Mouse (Mus musculus) MN1 (cell line): ENCODE measurements around the gene Rabgap1l.
A peak's percentile ranks its signal among the peaks of the same experiment; 100 is the strongest.

ENCODE experiments used
- DNase-seq: peaks from one replicate; pipeline ENCODE4 v3.0.0-alpha.2; 2016; ENCODE audit warnings: low spot score

The Rabgap1l gene

DNA sequence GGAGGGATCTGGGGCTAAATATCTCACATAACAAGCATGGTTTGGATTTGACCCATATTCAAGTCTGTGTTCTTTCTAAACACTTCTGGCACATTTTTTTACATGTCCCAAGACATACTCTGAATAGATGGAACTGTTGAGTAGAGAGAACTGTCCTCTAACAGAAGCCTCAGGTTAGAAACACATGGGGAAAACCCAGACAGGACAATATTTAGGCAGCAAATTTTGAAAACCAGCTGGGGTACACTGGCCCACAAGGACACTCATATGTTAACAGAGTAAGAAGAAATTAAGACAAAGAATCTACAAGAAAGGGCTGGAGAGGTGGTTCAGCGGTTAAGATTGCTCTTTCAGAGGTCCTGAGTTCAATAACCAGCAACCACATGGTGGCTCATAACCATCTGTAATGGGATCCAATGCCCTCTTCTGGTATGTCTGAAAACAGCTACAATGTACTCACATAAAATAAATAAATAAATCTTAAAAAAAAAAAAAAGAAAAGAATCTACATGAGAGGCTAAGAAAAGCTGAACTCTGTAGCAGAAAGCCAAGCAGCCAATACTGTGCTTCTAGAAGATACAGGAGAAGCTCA lies 554.1 kb downstream of the Rabgap1l start:
- DNase-seq, result no peak

DNA sequence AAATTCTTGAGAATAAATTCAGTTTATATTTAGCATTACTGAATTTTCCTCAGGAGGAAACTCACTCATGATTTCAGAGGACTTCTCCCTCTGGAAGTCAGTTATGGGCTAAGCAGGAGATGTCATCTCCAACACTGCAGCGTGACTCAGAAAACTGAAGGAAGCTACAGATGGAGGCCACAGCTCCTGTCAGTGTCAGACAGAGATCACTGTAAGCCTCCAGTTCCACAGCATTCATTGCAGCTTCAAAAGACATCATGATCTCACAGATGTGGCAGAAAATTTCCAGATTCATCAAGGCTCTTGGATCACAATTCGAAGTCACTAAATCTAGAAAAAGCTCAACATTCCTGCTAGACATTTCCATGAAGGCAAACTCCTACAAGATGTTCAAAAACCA lies 555.0 kb downstream of the Rabgap1l start:
- no peak for DNase-seq

DNA sequence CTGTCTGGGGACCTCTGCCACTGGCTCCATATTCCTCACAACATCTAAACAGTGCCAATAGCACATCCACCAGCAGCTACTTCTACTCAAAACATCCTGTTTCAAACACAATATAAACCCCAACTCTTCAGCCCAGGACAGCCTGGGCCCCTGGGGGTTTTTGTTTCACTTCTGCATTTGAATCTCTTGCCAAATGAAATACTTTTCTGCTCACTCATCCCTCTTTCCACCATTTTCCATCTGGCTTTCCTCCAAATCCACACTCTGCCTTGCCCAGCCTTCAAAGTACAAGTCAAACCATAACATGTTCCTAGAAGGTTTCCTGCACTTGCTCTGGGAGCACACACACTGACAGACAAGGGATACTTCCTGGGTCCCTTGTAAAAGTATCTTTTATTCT lies 559.1 kb downstream of the Rabgap1l start:
- DNase-seq, result peak; percentile 57

DNA sequence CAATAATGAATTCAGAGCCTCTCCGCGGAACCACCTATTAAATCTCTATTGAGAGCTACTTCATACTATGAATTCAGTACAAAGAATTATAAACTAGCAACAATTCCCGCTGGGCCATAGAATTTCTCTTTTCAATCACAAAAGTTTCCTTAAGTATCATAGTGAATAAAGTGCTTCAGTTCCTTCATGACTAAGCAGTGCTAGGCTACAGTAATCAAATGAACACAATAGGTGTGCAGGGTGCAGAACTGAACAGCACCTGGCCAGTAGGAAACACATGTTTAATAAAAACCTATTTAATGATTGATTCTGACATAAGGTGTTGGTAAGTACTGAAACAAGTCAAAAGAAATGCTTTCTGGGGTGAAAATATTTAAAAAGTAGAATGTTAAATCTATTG lies 560.9 kb downstream of the Rabgap1l start:
- no peak for DNase-seq

DNA sequence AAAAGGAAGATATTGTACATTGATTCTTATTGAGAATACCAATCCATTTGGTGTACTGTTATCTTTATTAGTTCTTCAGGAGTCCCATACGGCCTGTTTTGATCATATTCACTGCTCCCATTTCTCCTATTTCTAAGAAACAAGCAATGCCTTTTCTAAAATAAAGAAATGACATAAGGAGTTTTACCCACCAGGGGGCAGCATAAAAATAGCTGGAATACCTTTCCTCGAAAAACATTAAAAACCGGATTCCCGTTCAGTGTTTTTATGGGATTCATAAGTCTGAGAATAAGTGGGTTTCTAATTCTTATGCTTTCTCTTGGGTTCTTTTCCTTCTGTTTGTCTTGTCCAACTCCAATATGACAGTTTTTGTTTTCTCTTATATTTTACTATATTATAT lies 562.0 kb downstream of the Rabgap1l start:
- DNase-seq, result peak; percentile 74

DNA sequence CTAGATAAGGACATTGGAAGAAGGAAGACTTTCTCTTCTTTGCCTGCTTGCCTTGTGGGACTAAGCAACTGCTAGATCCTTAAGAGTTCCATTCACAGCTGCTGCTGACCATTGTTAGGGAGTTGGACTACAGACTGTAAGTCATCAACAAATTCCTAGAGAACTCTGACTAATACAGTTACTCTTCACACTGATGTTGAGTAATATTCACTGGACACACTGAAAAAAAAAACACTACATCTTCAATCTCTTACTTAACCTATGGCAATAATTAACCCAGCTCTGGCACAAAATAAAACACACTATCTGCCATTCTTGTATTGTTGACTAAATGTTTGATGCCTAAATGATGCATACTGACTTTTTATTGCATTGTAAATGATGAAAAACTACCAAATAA lies 565.2 kb downstream of the Rabgap1l start:
- DNase-seq, result no peak

DNA sequence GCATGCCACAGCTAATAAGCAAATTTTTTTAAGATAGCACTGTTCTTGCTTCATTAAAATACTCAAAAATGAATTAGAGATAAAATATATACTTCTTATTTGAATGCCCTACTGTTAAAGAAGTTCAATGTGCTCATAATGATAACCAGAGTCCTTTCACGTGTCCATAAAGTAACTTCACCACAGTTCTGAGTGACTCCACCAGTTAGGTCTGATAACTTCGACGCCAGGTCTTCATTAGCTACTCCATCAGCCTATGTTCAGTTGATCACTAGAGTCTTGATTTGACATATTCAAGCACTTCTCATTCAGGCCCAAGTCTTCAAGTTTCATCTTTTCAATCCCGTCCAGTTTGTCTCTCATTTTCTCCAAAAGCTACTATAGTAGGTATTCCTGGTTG lies 565.8 kb downstream of the Rabgap1l start:
- DNase-seq, result no peak

DNA sequence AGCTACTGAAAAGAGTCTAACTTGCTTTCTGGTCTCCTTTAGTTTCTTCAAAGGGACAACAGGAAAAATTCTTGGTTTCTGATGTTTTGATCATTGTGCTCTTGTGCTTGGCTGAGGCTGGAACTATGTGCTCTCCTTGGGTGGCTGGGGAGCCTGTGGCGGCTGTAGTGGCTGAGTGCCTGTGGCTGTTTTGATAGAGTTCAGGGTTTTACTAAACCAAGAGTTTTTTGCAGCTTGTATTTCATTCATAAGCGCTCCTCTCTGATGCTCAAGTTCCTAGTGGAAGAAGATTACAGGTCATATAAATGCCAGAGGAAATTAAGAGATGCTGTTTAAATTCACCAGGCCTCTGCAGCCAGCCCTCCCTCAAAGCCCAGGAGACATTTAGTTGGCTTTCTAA lies 568.9 kb downstream of the Rabgap1l start:
- DNase-seq, result peak; percentile 80

DNA sequence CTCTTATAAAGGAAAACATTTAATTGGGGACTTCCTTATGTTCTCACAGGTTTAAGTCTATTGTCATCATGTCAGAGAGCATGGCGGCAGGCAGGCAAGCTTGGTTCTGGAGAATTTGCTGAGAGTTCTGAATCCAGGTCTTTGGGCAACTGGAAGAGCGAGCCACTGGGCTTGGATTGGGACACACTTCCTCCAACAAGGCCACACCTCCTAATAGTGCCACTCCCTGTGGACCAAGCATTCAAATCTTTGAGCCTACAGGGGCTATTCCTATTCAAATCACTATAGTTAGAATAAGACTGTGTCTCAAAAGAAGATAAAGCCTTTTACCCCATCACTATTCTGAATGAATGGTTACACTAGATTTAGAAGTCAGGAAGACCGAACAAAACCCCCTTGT lies 575.1 kb downstream of the Rabgap1l start:
- no peak for DNase-seq

DNA sequence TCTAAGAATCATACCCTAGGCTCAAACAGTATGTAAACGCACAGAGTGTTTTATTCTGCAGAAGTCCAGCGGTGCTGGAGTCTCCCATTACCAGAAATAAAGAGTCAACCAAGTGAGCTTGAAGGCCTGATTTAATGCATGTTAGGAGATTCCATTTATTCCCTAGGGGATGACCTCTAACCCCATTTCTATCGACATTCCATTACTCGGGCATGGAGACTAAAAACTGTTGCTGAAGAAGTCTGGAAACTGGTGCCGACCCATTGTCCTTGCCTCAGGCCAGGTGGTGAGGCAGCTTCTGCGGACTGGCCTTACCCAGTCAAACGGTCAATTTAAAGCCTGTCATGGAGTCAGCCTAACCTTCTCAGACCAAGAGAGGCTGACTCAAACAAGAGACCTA lies 578.8 kb downstream of the Rabgap1l start:
- DNase-seq, result peak; percentile 16

DNA sequence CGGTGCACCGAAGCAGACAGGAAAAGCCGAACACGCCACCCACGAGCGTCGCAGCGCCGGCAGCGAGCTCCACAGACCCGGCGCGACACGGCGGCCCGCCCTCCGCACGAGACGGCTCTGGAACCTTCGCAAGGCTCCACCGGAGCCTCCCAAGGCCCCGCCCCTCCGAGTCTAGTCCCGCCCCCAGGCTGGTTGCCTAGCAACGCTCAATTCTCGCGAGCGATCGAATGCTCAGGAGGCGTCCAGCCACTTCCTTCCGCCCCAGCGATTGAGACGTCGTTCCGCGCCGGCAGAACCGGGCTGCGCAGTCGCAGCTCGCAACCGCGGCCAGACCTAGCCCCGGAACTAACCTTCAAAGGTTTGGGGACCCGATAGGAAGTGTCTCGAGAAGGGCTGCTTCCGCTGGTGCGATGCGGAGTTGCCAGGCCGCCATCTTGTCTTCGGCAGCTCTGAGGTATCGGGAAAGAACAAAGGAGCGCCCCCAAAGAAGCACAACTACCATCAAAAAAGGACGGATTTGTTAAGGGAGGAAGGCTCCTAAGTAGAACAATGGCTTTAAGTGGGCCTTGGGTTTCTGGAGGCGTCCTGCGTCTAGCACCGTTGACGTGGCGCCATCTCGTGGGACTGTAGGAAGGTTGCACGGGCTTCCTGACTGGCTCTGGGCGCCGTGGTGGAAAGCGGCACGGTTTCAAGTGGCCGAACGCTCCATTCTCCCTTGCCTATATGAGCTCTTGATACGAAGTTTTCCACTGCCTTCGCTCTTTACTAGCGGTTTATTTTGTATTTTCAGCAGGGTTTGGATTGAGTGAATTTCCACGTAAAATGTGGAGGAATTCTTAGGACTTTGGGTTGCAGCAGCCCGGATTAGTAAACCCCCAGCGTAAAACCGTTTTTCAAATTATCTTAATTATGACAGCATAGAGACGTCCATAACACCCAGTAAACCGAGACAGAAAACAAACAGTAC lies 580.0 kb downstream of the Rabgap1l start, which contains the start of gene Cacybp:
Gene Cacybp (minus strand): TSS at position 173 of the 967 bp plus-strand sequence.
- peak; percentile 100 for DNase-seq

DNA sequence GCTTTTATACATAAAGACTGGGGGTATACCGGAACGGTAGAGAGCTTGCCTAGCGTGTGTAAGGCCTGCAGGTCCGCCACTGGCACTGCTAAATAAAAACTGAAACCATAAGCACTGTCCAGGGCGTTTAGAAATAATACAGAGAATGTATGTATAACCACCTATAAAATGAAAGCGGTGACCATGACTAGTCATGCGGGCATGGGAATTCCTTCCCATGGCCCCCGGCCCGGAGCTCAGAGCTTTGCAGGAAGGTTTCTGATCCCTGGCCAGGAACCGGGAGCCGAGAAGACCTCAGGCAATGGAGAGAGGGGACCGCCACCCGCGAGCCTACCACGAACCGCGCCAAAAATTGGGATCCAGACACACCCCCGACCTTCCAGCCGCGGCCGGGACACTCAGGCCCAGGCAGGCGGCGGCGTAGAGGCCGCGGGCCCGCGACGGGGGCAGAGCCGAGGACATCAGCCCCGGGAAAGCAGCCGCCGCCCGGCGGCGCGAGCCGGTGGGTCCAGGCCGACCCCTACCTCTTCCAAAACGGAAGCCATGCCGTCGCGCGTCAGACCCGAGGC lies 580.8 kb downstream of the Rabgap1l start:
- no peak for DNase-seq

DNA sequence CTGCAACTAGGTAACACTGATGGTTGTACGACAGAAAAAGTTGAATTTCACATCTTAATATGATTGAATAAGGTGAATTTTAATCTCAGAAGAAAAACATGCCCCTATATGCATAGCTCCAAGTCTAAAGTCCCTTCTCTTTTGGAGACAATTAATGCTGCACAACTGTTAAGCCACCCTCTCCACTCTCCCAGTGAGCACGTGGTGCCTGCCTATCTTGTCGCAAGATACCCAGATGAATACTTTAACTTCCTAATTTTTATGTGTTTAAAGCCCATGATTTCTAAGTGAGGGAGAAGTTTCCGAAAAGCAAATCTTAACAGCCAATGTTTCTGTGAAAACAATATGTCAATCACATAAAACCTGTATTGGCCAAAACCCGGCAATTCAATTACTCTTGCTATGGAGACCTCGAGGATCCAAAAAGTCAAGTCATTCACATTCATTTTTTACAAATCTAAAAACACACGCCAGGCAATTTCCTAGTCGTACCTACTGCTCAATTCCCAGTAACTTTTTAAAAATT lies 581.4 kb downstream of the Rabgap1l start:
- DNase-seq, result no peak

DNA sequence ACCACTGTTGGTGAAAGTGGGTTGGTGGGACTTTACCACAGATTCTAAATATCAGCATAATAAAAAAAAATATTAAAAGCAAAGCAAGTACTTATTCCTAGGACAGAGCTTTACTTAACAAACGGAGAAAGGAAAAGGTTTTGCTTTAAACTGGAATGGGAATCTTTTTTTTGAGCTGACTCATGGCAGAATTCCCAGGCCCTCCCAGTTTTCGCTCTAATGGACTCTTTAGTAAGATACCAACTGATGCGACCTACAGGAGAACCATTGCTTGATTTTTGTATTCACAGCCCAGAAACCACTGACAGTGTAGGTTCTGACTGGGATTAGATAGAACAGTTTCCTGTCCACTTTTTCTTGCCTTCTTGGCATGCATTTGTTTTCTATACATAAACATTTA lies 582.4 kb downstream of the Rabgap1l start:
- peak; percentile 43 for DNase-seq

DNA sequence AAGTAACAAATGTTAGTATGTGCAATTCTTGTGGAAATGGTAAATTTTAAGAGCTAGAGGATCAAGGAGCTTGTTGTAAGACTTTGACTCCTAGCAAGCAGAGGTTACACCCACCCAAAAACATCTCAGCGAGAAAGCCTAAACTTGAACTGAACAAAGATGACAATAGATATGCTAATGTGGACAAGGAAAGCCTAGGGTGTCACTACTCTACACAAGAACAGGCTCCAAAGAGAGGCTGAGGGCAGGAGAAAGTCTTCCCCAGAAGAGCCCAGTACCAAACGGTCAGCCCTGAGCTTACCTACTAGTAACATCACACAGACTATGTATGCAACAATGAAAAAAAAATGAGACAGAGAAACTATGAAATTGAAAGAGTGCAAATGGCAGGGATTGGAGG lies 583.2 kb downstream of the Rabgap1l start:
- DNase-seq, result no peak

DNA sequence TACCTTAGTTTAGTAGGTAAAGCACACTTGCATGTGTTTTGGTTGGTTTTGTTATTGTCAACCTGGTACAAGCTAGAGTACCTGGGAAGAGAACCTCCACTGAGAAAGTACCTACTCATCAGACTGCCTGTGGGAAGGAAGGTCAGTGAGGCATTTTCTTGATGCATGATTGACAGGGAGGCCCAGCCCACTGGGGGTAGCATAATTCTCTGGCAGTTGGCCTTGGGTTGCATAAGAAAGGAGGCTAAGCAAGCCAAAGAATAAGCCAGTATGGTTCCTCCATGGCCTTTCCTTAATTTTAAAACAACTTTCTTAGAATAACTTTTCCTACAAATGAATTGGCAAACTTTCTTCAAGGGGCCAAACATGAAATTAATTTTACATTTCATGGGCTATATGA lies 587.5 kb downstream of the Rabgap1l start:
- DNase-seq, result no peak

DNA sequence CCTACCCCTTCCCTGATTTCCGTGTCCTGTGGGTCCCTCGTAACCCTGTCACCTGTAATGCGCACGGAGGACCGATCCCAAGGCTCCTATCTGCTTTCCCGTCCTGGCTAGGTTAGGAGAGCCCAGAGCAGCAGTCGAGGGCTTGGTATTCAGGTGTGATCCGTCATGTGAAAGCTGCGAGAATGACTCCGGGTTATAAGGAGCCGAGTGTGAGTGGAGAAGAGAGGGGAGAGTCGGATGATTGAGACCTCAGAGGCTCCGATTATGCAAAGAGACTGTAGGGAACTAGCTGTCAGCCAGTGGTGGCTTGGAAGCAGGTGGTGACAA lies 597.7 kb downstream of the Rabgap1l start:
- no peak for DNase-seq

DNA sequence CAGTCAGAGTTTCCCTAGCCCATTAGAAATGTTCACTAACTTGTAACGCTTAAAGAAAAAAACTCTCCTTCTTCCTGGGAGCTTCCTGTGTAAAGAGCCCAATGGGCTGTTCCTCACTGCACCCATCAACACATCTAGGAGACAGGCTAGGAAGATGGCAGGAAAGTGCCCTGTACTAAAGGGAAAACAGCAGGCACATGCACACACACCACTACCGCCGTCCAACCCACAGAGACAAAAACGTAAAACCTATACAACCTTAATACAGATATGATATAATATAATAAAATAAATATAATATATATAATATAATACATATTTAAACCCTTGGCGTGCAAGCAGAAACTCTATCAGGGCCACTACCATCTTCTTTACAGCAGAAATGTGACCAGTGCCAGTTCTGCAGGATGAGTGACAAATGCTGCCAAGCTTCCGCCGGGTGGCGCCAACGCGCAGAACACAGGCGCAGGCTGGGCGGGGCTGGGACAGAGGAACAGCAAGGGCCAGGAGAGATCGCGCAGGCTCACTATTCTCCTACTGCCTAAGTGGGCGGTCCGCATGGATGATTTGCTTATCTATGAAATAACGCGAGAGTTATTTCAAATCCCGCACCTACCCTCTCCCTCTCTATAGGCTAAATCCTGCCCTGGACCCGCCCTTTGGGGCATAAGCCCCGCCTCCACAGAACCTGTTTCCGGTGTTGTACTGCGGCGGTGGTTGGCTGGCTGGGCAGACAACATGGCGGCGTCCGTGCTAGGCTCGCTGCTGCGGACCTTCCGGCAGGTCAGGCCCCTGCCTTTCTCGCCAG lies 598.3 kb downstream of the Rabgap1l start, which contains the start of gene Mrps14:
Gene Mrps14 (plus strand): TSS at position 687 of the 808 bp plus-strand sequence.
- DNase-seq, result peak; percentile 100

DNA sequence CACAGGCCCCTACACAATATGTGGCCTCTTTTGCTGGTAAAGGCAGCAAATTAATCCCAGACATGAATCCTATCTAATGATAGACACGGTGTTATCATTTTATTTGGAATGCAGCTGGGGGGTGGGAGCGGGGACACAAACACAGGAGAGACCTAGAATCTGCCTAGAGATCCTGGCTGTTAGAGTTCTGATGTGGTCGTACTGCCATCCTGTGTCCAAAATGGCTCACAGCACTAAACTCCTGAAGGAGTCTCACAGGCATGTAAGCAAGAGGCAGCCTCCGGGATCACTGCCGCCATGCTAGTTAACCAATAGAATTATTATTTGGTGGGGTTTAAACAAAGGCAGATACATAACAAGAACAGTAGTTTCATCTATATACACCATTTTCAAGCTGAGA lies 608.5 kb downstream of the Rabgap1l start:
- DNase-seq, result peak; percentile 60

DNA sequence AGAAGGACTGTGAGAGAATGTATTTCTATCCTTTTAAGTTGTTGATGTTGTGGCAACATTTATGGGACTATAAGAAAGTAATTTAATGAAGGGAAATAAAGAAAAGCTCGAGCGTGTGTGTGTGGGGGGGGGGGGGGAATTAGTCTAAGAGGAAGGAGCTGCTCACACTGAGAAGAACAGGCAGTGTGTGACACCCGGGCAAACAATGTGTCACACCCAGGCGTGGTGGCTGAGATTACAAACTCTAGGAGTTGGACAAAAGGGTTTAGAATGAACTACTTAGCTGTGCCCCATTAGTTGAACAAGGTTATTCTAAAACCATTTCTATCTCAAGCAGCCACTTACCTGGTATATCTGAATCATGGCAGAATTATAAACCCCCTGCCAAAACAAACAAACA lies 611.8 kb downstream of the Rabgap1l start:
- no peak for DNase-seq

DNA sequence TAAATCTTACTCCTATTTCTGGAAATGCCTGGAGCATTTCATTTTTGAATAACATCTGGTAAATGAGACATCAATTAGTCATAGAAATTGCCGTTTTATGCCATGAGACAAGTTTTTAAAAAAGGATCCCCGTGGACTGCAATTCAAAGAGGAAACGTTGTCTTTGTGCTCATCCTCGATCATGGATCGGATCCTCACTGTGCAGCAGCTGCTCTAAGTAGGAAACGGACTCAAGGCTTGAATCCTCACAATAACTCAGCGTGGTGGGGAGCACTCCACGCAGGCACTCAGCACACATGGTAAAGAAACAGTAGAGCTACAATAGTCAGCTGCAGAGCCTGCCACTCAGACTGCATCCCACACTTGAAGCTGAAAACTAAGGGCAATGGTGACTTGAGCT lies 616.1 kb downstream of the Rabgap1l start:
- DNase-seq, result no peak
